Mouse (Mus musculus) kidney, adult 2 months (tissue): ENCODE measurements around the gene Insr.
"Not testable (repeated sequence)": the region's sequence is repeated elsewhere in the genome, so short reads cannot be mapped to it uniquely, and the experiment has no call there.

Source experiments
- CTCF ChIP-seq: fragments of 200-500 bp; conservative IDR thresholded peaks from 2 replicates; pipeline ENCODE4 v1.5.1; 2011; ENCODE audit warnings: low read depth, mild to moderate bottlenecking, control low read depth, low read length, moderate library complexity, mixed read lengths; ENCODE audit not compliant: insufficient read depth, insufficient read length
- POLR2A ChIP-seq: fragments of 200-500 bp; IDR thresholded peaks from one replicate; pipeline ENCODE4 v1.6.1; 2011; ENCODE audit warnings: low read depth, low read length, control low read depth

DNA sequence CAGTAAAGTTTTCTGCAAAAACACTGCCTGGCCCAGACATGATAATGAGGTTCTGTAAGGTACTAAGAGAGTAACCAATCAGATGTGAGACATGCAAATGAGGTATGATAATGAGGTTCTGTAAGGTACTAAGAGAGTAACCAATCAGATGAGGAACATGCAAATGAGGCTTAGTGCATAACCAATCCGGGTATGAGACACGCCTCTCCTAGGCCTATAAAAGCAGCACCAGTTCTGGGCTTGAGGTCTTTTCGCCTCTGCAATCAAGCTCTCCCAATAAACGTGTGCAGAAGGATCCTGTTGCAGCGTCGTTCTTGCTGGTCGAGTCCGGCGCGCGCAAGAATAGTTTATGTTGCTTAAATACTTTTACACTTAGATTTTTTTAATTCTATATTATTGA lies 39.9 kb upstream of the Insr start:
- TF ChIP-seq CTCF, POLR2A: not testable (repeated sequence)
